Mouse (Mus musculus): ENCODE measurements around the gene Ndufaf8. TPM values are rescaled to one million over a fixed set of nuclear protein-coding genes. Genes with fewer than 3 reads are reported as not detected.

Gene Ndufaf8
- polyA plus RNA-seq, 1 experiment from 2014 or later: 67.5 TPM

Small RNAs within 50 kb of the gene (microRNA-seq; reads per million reads assigned to microRNA genes)
- gene Gm25948: not detected

Other genes with a start within 250 kb of the Ndufaf8 start
- gene Chmp6, start 185.5 kb upstream of the Ndufaf8 start, polyA plus RNA-seq (2016; fragmentation: Nextera tagmentation; extraction: Ambion mirVana): 105 and 115 TPM in 2 replicates
- 17.0 and 17.5 TPM in 2 replicates for gene Baiap2, start 156.2 kb upstream of the Ndufaf8 start, polyA plus RNA-seq (2016; fragmentation: Nextera tagmentation; extraction: Ambion mirVana)
- gene Aatk, start 51.8 kb upstream of the Ndufaf8 start, polyA plus RNA-seq (2016; fragmentation: Nextera tagmentation; extraction: Ambion mirVana): 5.4 and 6.9 TPM in 2 replicates
- 49.2 and 53.2 TPM in 2 replicates for gene Cep131, start 12.1 kb upstream of the Ndufaf8 start, polyA plus RNA-seq (2016; fragmentation: Nextera tagmentation; extraction: Ambion mirVana)
- 17.0 and 18.3 TPM in 2 replicates for gene Tepsin, start 197 bp upstream of the Ndufaf8 start, polyA plus RNA-seq (2016; fragmentation: Nextera tagmentation; extraction: Ambion mirVana)
- gene Slc38a10, start 52.4 kb downstream of the Ndufaf8 start, polyA plus RNA-seq (2016; fragmentation: Nextera tagmentation; extraction: Ambion mirVana): 84.7 and 86.8 TPM in 2 replicates
- gene Bahcc1, start 134.0 kb downstream of the Ndufaf8 start, polyA plus RNA-seq (2016; fragmentation: Nextera tagmentation; extraction: Ambion mirVana): 18.3 and 18.5 TPM in 2 replicates
- gene Actg1, start 249.6 kb downstream of the Ndufaf8 start, polyA plus RNA-seq (2016; fragmentation: Nextera tagmentation; extraction: Ambion mirVana): 2,805 and 2,814 TPM in 2 replicates

Data from limb, embryonic 12.5 days (tissue).